Mouse (Mus musculus) CH12.LX (cell line): ENCODE data around the gene Fggy.

Source experiments
- BHLHE40 ChIP-seq: IDR thresholded peaks from 2 replicates; pipeline ENCODE4 v1.6.1; 2011; ENCODE audit warnings: mild to moderate bottlenecking, low read depth, low read length, improper control_type of control experiment
- CHD1 ChIP-seq: IDR thresholded peaks from 2 replicates; pipeline ENCODE4 v1.6.1; 2012; ENCODE audit warnings: low read depth, low read length, improper control_type of control experiment, inconsistent platforms
- CTCF ChIP-seq, 2 experiments: IDR thresholded peaks in 1 of 2; conservative IDR thresholded peaks in 1 of 2; 2 replicates each; pipeline ENCODE4 v1.5.1; 2011 to 2012; ENCODE audit warnings: low read depth in 2 of 2, low read length in 2 of 2, improper control_type of control experiment in 1 of 2, inconsistent platforms in 1 of 2, mild to moderate bottlenecking in 1 of 2, moderate library complexity in 1 of 2
- MAFK ChIP-seq: IDR thresholded peaks from 2 replicates; pipeline ENCODE4 v1.6.1; 2011; ENCODE audit warnings: low read length, improper control_type of control experiment; ENCODE audit not compliant: insufficient replicate concordance
- MAZ ChIP-seq: IDR thresholded peaks from 2 replicates; pipeline ENCODE4 v1.6.1; 2012; ENCODE audit warnings: low read depth, mild to moderate bottlenecking, inconsistent platforms, low read length, improper control_type of control experiment, moderate library complexity
- POLR2A ChIP-seq: IDR thresholded peaks from 2 replicates; pipeline ENCODE4 v1.6.1; 2011; ENCODE audit warnings: low read depth, mild to moderate bottlenecking, improper control_type of control experiment, low read length
- RAD21 ChIP-seq: IDR thresholded peaks from 2 replicates; pipeline ENCODE4 v1.6.1; 2011; ENCODE audit warnings: low read depth, mild to moderate bottlenecking, low read length, improper control_type of control experiment, moderate library complexity
- TBP ChIP-seq: conservative IDR thresholded peaks from 2 replicates; pipeline ENCODE4 v1.6.1; 2011; ENCODE audit warnings: low read depth, low read length, improper control_type of control experiment
- TCF12 ChIP-seq: IDR thresholded peaks from 2 replicates; pipeline ENCODE4 v1.6.1; 2014; ENCODE audit warnings: low read depth, mild to moderate bottlenecking, inconsistent platforms, low read length, improper control_type of control experiment
- USF1 ChIP-seq: IDR thresholded peaks from 2 replicates; pipeline ENCODE4 v1.6.1; 2014; ENCODE audit warnings: low read depth, mild to moderate bottlenecking, inconsistent platforms, low read length, improper control_type of control experiment
- USF2 ChIP-seq: conservative IDR thresholded peaks from 2 replicates; pipeline ENCODE4 v1.6.1; 2011; ENCODE audit warnings: low read depth, low read length, improper control_type of control experiment

- no peak for TF ChIP-seq USF2
- TF ChIP-seq TCF12 = no peak
- TF ChIP-seq CHD1 = no peak
- no peak for TF ChIP-seq CTCF (conservative IDR thresholded peaks at IDR 0.05 in 1 of 2, IDR thresholded peaks at IDR 0.05 in 1 of 2; ENCODE audit: low read depth in 2 of 2, low read length in 2 of 2)
- TF ChIP-seq MAFK = no peak
- TF ChIP-seq RAD21 = no peak
- no peak for TF ChIP-seq USF1
- TF ChIP-seq MAZ = no peak
- TF ChIP-seq POLR2A = no peak
- TF ChIP-seq TBP = no peak
- no peak for TF ChIP-seq BHLHE40
Measured at GRCm38 (mm10) chr4:95928846-95929245, 371.5 kb downstream of the Fggy start.
